12 mouse cellular contexts compared by ENCODE assay signal in the genomic region with DNA sequence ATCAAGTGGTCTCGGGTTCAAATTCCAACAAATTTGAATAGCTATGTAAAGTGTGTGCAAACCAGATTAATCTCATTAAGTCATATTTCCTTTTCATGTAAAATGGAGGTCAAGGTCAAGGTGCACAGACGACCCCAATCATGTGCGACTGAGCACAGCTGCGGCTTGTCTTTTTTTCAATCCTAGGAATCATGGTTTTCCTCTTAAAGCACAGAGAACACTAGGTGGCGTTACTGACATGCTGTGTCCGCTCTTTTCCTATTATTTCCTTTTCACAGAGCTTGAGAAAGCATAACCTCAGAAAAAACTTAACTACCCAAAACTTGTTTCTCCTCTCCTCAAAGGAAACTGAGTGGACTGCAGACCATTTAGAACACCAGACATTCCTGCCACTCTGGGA. TPM values are rescaled to one million over a fixed set of nuclear protein-coding genes. Genes with fewer than 3 reads are reported as not detected.
DNase-seq lines count a peak whose midpoint lies in the region; TF ChIP-seq lines count a peak whose summit lies in the region.
"Had no signal": no experiment of that assay in that cellular context is flagged by ENCODE, and none has a peak within 500 bp of the region (broad histone marks: within the 10 kb centered on the region; RNA-seq: fewer than 3 reads in every experiment).

No protein-coding gene starts in this region.

- TF ChIP-seq CTCF in CH12.LX (conservative IDR thresholded peaks at IDR 0.05 in 1 of 2, IDR thresholded peaks at IDR 0.05 in 1 of 2; ENCODE audit: low read depth in 2 of 2, low read length in 2 of 2): peak in 1 of 2 experiments; percentile 49; a peak in 2 of 4 replicates

- TF ChIP-seq POLR2A in CH12.LX (IDR thresholded peaks at IDR 0.05; ENCODE audit: low read depth, low read length): no peak

- in situ Hi-C loops in CH12.LX (cut with MboI; ENCODE audit: low pct_ligation_motif_present, low pct_unique_long_range_greater_than_20kb, low sequenced_read_pairs): no loop called here

- no peak for TF ChIP-seq EP300 in CH12.LX (IDR thresholded peaks at IDR 0.05; ENCODE audit: low read length)

- H3K9me3 ChIP-seq in CH12.LX (replicated peaks; ENCODE audit: low read length): no peaks in the 10 kb centered on the region
- H3K9me3 ChIP-seq: liver, embryonic 12.5 days had no signal

- no peak overlapping the region for H3K27ac ChIP-seq in CH12.LX (ENCODE audit: insufficient read depth, low read depth)
- H3K27ac ChIP-seq: liver, embryonic 12.5 days had no signal

- H3K36me3 ChIP-seq in CH12.LX (replicated peaks in 1 of 2; ENCODE audit: control insufficient read depth in 1 of 2, insufficient read depth in 1 of 2, low read length in 1 of 2): peaks cover 22 to 54% of the 10 kb centered on the region in 2 experiments

- H3K79me2 ChIP-seq in CH12.LX (replicated peaks; ENCODE audit: control insufficient read depth, extremely low read depth, insufficient read depth, poor library complexity, severe bottlenecking): no peaks in the 10 kb centered on the region

- no peak overlapping the region for H3K4me3 ChIP-seq in CH12.LX (replicated peaks in 1 of 3; ENCODE audit: low read depth in 2 of 3, low read length in 2 of 3, poor library complexity in 1 of 3)
- H3K4me3 ChIP-seq: erythroblast, embryonic 14.5 days; liver, embryonic 12.5 days had no signal

- TF ChIP-seq RAD21 in CH12.LX (IDR thresholded peaks at IDR 0.05; ENCODE audit: low read depth, low read length): peak; percentile 43

- dilution Hi-C loops in CH12.LX (cut with MboI; ENCODE audit: extremely low pct_ligation_motif_present, extremely low pct_unique_long_range_greater_than_20kb, low sequenced_read_pairs): no loop called here

- H3K9ac ChIP-seq in CH12.LX (ENCODE audit: insufficient read depth, low read depth): no peak overlapping the region
- H3K9ac ChIP-seq: liver, embryonic 12.5 days had no signal

- peak; percentile 56 for DNase-seq in embryo, embryonic 10 days (ENCODE audit: low spot score)
- no peak for DNase-seq in embryo, embryonic 9.5 days (ENCODE audit: extremely low spot score)
- DNase-seq in kidney, postnatal 4 days: peak; percentile 19 to 38
- DNase-seq in kidney, adult 18-20 months: no peak
- no peak for DNase-seq in CH12.LX (ENCODE audit: extremely low read depth)
- DNase-seq in brain, adult 2 months (ENCODE audit: low read depth, low spot score): peak; percentile 38
- DNase-seq in urinary bladder, postnatal 10 days (ENCODE audit: low spot score): no peak
- no peak for DNase-seq in heart, adult 11 months
- DNase-seq: right cerebral cortex, postnatal 25 days had no signal

- H3K4me2 ChIP-seq in CH12.LX (ENCODE audit: insufficient read depth, low read depth, poor library complexity, severe bottlenecking): no peak overlapping the region
- H3K4me2 ChIP-seq: heart, embryonic 11.5 days; liver, embryonic 12.5 days had no signal

- H3K27me3 ChIP-seq in CH12.LX (replicated peaks): no peaks in the 10 kb centered on the region
- H3K27me3 ChIP-seq: liver, embryonic 12.5 days had no signal

- H3K4me1 ChIP-seq in CH12.LX (ENCODE audit: control insufficient read depth in 1 of 2, insufficient read depth in 2 of 2): no peaks in the 10 kb centered on the region
- H3K4me1 ChIP-seq: liver, embryonic 12.5 days had no signal

TF ChIP-seq in CH12.LX, 34 proteins besides CTCF, POLR2A, EP300 and RAD21:
- TF ChIP-seq SMC3 (IDR thresholded peaks at IDR 0.05; ENCODE audit: low read depth, low read length) (peak; percentile 23; the same call in 1 of the 2 replicates), MAZ (IDR thresholded peaks at IDR 0.05; ENCODE audit: low read depth, low read length) (no peak)

RNA-seq across cellular contexts. Expression of a gene that starts 27.9 kb away (rescaled TPM):
- 0.04 TPM in 1 of 2 replicates, not detected in the other for total RNA-seq in CH12.LX (2012; rRNA removed)
- total RNA-seq in CH12.LX (2014; rRNA removed): not detected in 2 replicates
- not detected in 2 replicates for polyA plus RNA-seq in CH12.LX (2012; ENCODE audit: insufficient read length, low read depth)
- polyA plus RNA-seq: erythroblast, embryonic 14.5 days had no signal

Comparison
In these comparisons a context has a peak if more than half of its experiments do, and no peak if none do; other contexts are left out.
1. DNase-seq: peak in embryo, embryonic 10 days (single experiment), kidney, postnatal 4 days (2 of 2) and brain, adult 2 months (single experiment); none in embryo, embryonic 9.5 days (single experiment), kidney, adult 18-20 months (single experiment), CH12.LX (single experiment), urinary bladder, postnatal 10 days (single experiment) and heart, adult 11 months (single experiment).